Mouse (Mus musculus): Measurements from ENCODE around the gene Ttc7b. TPM values are rescaled to one million over a fixed set of nuclear protein-coding genes. Genes with fewer than 3 reads are reported as not detected.

Gene Ttc7b
- polyA plus RNA-seq, 1 experiment: not detected

- no peak overlapping the region for H3K27ac ChIP-seq (ENCODE audit: insufficient read depth, low read depth, low read length)
- 70% methylated on average over 10 of the region's 10 CpGs for WGBS
- TF ChIP-seq POLR2A (IDR thresholded peaks at IDR 0.05; ENCODE audit: insufficient read depth, low read depth, low read length) (no peak), CTCF (IDR thresholded peaks at IDR 0.05; ENCODE audit: insufficient read depth, low read depth, low read length) (no peak)
- H3K4me1 ChIP-seq (ENCODE audit: control insufficient read depth, insufficient read depth, low read length): peaks cover 28% of the 10 kb centered on the region
- H3K4me3 ChIP-seq (ENCODE audit: insufficient read depth, low read depth, low read length): no peak overlapping the region
Observed at GRCm38 (mm10) chr12:100479270-100479869, 41.3 kb downstream of the Ttc7b start.

GRCm38 (mm10) chr12:100478615-100479014, 42.0 kb downstream of the Ttc7b start:
- TF ChIP-seq CTCF (IDR thresholded peaks at IDR 0.05; ENCODE audit: insufficient read depth, low read depth, low read length) (no peak), POLR2A (IDR thresholded peaks at IDR 0.05; ENCODE audit: insufficient read depth, low read depth, low read length) (no peak)
- H3K4me3 ChIP-seq (ENCODE audit: insufficient read depth, low read depth, low read length): no peak overlapping the region
- H3K4me1 ChIP-seq (ENCODE audit: control insufficient read depth, insufficient read depth, low read length): peaks cover 28% of the 10 kb centered on the region
- no peak overlapping the region for H3K27ac ChIP-seq (ENCODE audit: insufficient read depth, low read depth, low read length)
- WGBS: 67% methylated on average over 6 of the region's 6 CpGs

- peaks cover 28% of the 10 kb centered on the region for H3K4me1 ChIP-seq (ENCODE audit: control insufficient read depth, insufficient read depth, low read length)
- no peak overlapping the region for H3K4me3 ChIP-seq (ENCODE audit: insufficient read depth, low read depth, low read length)
- H3K27ac ChIP-seq (ENCODE audit: insufficient read depth, low read depth, low read length): no peak overlapping the region
- TF ChIP-seq CTCF (IDR thresholded peaks at IDR 0.05; ENCODE audit: insufficient read depth, low read depth, low read length) (no peak), POLR2A (IDR thresholded peaks at IDR 0.05; ENCODE audit: insufficient read depth, low read depth, low read length) (no peak)
- WGBS: 90% methylated on average over 6 of the region's 6 CpGs
Observed at GRCm38 (mm10) chr12:100478151-100478550, 42.5 kb downstream of the Ttc7b start.

GRCm38 (mm10) chr12:100477474-100477873, 43.2 kb downstream of the Ttc7b start:
- H3K4me1 ChIP-seq (ENCODE audit: control insufficient read depth, insufficient read depth, low read length): peaks cover 24% of the 10 kb centered on the region
- H3K4me3 ChIP-seq (ENCODE audit: insufficient read depth, low read depth, low read length): no peak overlapping the region
- no peak overlapping the region for H3K27ac ChIP-seq (ENCODE audit: insufficient read depth, low read depth, low read length)
- 62% methylated on average over 6 of the region's 6 CpGs for WGBS
- no peak for TF ChIP-seq POLR2A (IDR thresholded peaks at IDR 0.05; ENCODE audit: insufficient read depth, low read depth, low read length)
- no peak for TF ChIP-seq CTCF (IDR thresholded peaks at IDR 0.05; ENCODE audit: insufficient read depth, low read depth, low read length)

- Histone ChIP-seq H3K27ac (ENCODE audit: insufficient read depth, low read depth, low read length) (no peak overlapping the region), H3K4me3 (ENCODE audit: insufficient read depth, low read depth, low read length) (no peak overlapping the region), H3K4me1 (ENCODE audit: control insufficient read depth, insufficient read depth, low read length) (peaks cover 16% of the 10 kb centered on the region)
- TF ChIP-seq POLR2A (IDR thresholded peaks at IDR 0.05; ENCODE audit: insufficient read depth, low read depth, low read length) (no peak), CTCF (IDR thresholded peaks at IDR 0.05; ENCODE audit: insufficient read depth, low read depth, low read length) (no peak)
Observed at GRCm38 (mm10) chr12:100476351-100476750, 44.3 kb downstream of the Ttc7b start.

GRCm38 (mm10) chr12:100475489-100475888, 45.1 kb downstream of the Ttc7b start:
- WGBS: 90% methylated on average over 3 of the region's 3 CpGs

GRCm38 (mm10) chr12:100474661-100475321, 45.8 kb downstream of the Ttc7b start:
- 92% methylated on average over 3 of the region's 3 CpGs for WGBS

More at GRCm38 (mm10) chr12:100475489-100475888, 45.1 kb downstream of the Ttc7b start:
- no peak for TF ChIP-seq POLR2A (IDR thresholded peaks at IDR 0.05; ENCODE audit: insufficient read depth, low read depth, low read length)
- no peak for TF ChIP-seq CTCF (IDR thresholded peaks at IDR 0.05; ENCODE audit: insufficient read depth, low read depth, low read length)
- no peak overlapping the region for H3K27ac ChIP-seq (ENCODE audit: insufficient read depth, low read depth, low read length)
- H3K4me3 ChIP-seq (ENCODE audit: insufficient read depth, low read depth, low read length): no peak overlapping the region
- peaks cover 8% of the 10 kb centered on the region for H3K4me1 ChIP-seq (ENCODE audit: control insufficient read depth, insufficient read depth, low read length)

GRCm38 (mm10) chr12:100470295-100470694, 50.3 kb downstream of the Ttc7b start:
- no peak overlapping the region for H3K4me3 ChIP-seq (ENCODE audit: insufficient read depth, low read depth, low read length)
- WGBS: 81% methylated on average over 9 of the region's 9 CpGs
- no peaks in the 10 kb centered on the region for H3K4me1 ChIP-seq (ENCODE audit: control insufficient read depth, insufficient read depth, low read length)
- no peak overlapping the region for H3K27ac ChIP-seq (ENCODE audit: insufficient read depth, low read depth, low read length)
- TF ChIP-seq POLR2A (IDR thresholded peaks at IDR 0.05; ENCODE audit: insufficient read depth, low read depth, low read length) (no peak), CTCF (IDR thresholded peaks at IDR 0.05; ENCODE audit: insufficient read depth, low read depth, low read length) (no peak)

More at GRCm38 (mm10) chr12:100474661-100475321, 45.8 kb downstream of the Ttc7b start:
- TF ChIP-seq POLR2A (IDR thresholded peaks at IDR 0.05; ENCODE audit: insufficient read depth, low read depth, low read length) (no peak), CTCF (IDR thresholded peaks at IDR 0.05; ENCODE audit: insufficient read depth, low read depth, low read length) (no peak)
- H3K27ac ChIP-seq (ENCODE audit: insufficient read depth, low read depth, low read length): no peak overlapping the region
- H3K4me3 ChIP-seq (ENCODE audit: insufficient read depth, low read depth, low read length): no peak overlapping the region
- peaks cover 8% of the 10 kb centered on the region for H3K4me1 ChIP-seq (ENCODE audit: control insufficient read depth, insufficient read depth, low read length)

GRCm38 (mm10) chr12:100469503-100470293, 50.9 kb downstream of the Ttc7b start:
- 70% methylated on average over 7 of the region's 7 CpGs for WGBS
- TF ChIP-seq CTCF (IDR thresholded peaks at IDR 0.05; ENCODE audit: insufficient read depth, low read depth, low read length): no peak
- H3K27ac ChIP-seq (ENCODE audit: insufficient read depth, low read depth, low read length): no peak overlapping the region
- no peaks in the 10 kb centered on the region for H3K4me1 ChIP-seq (ENCODE audit: control insufficient read depth, insufficient read depth, low read length)
- no peak overlapping the region for H3K4me3 ChIP-seq (ENCODE audit: insufficient read depth, low read depth, low read length)
